Mouse (Mus musculus) hematopoietic multipotent progenitor cell, adult 10-12 weeks (in vitro differentiated cells): Measurements from ENCODE around the gene Flywch2. TPM values are rescaled to one million over a fixed set of nuclear protein-coding genes. Genes with fewer than 3 reads are reported as not detected.

Source experiments
- polyA plus RNA-seq: library from polyadenylated mRNA; stranded (reverse); fragments of >175 nt; gene quantifications from 2 replicates; pipeline ENCODE4 v1.2.3, GENCODE M21; 2012; ENCODE audit warnings: low replicate concordance

Flywch2 gene
- 2.9 and 5.6 TPM in 2 replicates for polyA plus RNA-seq

DNA sequence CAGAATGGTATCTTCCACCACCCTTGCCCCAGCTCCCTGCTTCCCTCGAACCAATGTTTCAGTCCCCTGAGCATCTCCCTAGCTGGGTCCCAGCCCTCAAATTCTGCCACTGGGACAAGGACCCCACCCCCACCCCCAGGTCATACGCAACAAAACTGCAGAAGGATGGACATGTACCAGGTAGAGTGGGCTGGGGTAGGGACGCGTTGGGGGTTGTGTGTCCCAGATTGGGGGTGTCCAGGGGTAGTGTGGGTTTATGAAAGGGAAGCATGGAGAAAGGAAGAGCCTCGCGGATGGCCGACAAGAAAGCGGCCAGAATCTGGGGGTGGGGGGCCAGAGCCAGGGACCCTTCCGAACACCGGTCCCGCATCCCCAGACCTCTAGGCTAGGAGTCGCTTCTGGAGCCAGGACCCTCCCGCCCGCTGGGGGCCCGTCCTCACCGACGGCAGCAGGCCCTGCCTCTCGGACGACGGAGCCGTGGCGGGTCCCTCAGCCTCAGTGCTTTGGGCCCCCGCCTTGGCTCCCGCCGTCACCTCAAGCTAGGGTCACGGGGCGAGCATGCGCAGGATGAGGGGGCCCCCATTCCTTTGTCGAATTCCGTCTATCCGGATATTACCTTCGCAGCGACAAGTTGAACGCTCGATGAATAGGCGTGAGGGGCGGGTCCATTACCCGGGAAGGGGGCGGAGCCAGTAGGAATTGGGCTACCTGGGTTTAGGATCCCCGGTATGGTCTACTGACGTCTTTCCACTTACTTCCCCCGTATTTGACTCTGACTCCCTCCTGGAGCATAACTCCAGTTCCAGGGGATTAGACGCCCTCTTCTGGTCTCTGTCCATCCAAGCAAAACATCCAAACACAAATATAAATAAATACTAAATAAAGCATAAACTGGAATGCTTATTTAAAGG lies at the start of gene Flywch2:
TSS of gene Flywch2 (minus strand) at position 521 of the 911 bp plus-strand sequence.

DNA sequence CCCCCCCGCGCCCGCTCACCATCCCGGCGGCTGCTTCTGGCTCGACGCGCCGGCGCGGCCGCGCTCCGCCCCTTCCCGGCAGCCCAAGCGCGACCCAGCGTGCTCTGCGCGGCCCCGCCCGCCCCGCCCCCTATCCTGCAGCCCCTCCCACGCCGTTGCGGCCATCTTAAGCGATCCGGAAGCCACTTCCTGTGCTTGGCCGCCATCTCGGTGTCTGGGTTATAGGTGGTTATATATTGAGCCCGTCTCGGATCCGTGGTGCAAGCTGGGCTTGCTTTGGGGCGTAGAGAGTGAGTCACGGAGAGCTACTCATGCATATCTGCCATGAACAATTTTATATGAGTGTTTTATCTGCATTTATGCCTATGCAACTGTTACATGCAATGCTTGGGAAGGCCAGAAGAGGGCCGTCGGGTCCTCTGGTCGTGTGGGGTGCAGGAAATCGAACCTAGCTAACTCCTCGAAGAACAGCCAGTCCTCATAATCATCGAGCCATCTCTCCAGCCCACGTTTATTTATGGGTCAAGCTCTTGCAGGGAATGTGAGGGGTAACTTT lies 43.3 kb upstream of the Flywch2 start, which contains the start of gene Elob:
TSS of gene Elob (minus strand) at position 73 of the 556 bp plus-strand sequence.

DNA sequence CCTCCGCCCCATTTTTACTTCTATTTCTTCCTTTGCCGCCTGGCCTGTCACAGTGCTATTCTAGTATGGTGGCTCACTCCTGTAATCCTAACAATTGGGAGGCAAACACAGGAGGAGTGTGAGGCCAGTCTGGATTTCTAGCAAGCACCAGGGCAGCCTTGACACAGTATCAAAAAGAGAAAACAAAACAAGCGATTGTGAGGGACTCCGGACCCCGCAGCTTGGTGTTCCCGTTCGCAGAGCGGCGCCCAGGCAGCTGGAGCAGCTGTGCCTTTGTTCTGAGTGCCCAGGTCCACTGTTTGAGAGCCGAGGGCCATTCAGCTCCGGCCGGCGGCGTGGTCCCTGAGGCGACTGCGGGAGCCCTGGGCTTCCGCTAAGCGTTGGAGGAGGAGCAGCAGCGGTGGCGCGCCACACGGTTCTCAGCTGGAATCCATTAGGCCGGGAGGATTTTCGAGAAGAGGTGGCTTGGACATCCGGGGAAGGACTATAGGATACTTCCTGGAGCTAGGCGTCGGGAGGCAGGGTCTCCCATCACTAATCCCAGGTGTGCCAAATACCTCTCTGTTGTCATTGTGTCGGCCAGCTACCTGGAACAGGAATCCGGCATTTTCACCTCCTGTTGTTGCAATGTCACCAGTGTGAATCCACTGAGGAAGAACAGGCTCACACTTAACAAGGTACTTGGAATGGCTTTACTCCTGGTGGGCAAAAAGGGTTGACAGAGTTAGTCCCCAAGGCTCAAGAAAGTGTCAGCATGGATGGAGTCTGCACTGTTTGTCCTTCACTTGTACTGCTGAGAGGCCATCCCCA lies 4.6 kb upstream of the Flywch2 start, which contains the start of gene Srrm2:
TSS of gene Srrm2 (plus strand) at position 264 of the 810 bp plus-strand sequence.

DNA sequence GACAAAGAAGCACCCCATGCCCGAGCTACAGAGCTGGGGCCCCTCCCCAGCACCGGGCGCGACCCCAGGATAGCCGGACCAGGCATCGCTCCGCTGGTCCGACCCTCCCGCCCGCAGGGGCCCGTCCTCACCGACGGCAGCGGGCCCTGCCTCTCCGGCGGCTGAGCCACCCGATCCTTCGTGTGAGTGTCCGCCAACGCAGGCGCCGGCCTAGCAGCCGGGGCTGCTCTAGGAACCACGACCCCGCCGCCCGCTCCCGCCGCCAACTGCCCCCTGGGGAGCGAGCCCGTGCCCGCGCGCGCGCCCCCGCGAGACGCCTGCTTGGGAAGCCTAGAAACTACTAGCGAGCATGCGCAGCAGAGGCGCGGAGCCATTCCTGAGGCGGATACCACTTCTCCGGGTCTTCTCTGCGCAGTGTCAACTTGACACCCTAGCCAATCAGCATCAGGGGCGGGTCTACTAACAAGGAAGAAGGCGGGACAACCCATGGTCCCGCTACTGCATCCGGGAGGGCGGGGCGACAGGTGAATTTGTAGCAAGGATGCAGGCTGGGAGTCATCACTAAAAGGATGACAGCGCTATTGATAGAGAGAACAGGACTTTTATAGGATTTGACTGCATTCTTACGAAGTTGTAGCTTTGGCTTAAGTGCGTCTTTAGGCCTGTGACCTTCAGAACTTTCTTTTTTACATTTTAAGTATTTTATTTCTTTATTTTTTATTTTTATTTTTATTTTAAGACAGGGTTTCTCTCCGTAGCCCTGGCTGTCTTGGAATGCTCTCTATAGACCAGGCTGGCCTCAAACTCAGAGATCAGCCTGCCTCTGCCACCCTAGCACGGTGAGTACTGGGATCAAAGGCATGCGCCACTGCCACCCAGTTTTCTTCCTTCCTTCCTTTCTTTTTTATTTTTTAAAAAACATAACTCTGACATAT lies 14.3 kb downstream of the Flywch2 start, which contains the start of gene Flywch1:
TSS of gene Flywch1 (minus strand) at position 319 of the 935 bp plus-strand sequence.

DNA sequence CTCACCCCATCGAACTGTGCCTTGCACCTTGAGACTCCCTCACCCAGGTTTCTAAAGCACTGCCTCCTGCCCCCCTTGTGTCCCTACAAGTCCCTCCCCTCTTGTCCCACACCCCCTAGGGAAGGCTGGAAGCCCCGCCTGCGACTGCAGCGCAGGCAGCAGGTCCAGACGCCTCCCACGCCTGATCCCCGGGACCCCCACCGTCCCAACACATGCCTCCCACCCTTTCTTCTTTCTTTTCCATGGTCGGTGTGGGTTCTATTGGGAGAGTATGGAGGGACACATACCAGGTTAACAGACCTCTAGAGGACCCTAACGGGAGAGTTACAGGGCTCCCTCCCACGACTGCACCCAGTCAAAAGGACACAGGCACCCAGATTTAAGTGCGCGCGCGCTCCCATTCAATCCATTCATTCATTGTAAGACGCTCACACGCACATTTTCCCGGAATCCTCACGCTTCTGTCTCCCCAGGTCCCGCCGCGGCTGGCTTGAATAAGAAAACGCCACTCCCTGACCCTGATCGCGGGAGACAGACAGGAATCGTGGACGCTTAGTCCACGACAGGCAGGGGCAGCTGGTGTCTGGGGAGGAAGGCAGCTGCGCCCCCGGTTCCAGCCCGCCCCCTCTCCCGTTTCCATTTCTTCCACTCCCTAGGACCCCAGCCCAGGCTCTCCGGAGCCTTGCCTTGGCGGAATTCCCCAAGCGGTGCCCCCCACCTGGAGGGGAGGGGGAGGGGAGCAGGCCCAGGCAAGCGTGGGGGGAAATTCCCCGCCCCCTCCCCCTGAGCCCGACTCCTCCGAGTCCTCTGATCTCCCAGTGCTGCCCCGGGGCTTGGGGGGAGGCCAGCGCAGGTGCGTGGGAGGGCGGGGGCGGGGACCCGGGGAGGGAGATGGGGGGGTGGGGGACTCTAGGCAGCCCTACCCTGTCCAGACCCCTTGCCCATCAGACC lies 40.3 kb downstream of the Flywch2 start, which contains the start of gene Kremen2:
TSS of gene Kremen2 (minus strand) at position 533 of the 951 bp plus-strand sequence.

DNA sequence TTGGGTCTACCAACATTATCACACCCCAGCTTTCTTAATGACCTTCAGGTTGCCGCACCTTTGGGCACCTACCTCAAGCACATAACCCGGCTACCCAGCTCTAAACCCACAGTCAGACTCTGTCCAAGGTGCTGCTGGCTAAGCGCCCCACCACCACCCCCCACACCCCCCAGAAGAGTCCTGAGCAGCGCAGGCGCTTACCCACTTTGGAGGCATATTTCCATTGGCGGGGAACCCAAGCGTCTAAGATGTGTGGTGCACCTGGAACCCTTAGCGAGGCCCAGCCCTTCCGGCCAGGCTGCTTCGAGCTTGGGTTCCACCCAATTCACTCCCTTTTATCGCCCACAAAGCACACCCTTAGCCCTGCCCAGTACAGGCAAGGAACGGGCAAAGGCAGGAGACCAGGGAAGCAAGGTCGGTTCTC lies 45.3 kb downstream of the Flywch2 start, which contains the start of gene Paqr4:
TSS of gene Paqr4 (minus strand) at position 270 of the 424 bp plus-strand sequence.

Other genes with a start within 250 kb of the Flywch2 start
- gene Zfp213, start 221.8 kb downstream of the Flywch2 start, polyA plus RNA-seq, result 13.9 and 35.3 TPM in 2 replicates
- gene Zfp13, start 186.6 kb downstream of the Flywch2 start, polyA plus RNA-seq, result 0.14 and 0.28 TPM in 2 replicates
- gene Zscan10, start 185.2 kb downstream of the Flywch2 start, polyA plus RNA-seq, result not detected in 2 replicates
- gene Mmp25, start 140.8 kb downstream of the Flywch2 start, polyA plus RNA-seq, result 6.0 and 11.0 TPM in 2 replicates
- 0.13 and 0.51 TPM in 2 replicates for gene Bicdl2, start 125.6 kb downstream of the Flywch2 start, polyA plus RNA-seq
- gene Hcfc1r1, start 112.5 kb downstream of the Flywch2 start, polyA plus RNA-seq, result 312 and 318 TPM in 2 replicates
- gene Thoc6, start 112.2 kb downstream of the Flywch2 start, polyA plus RNA-seq, result 35.4 and 57.0 TPM in 2 replicates
- 5.3 and 7.1 TPM in 2 replicates for gene Tnfrsf12a, start 108.6 kb downstream of the Flywch2 start, polyA plus RNA-seq
- gene Cldn6, start 106.8 kb downstream of the Flywch2 start, polyA plus RNA-seq, result not detected in 2 replicates
- not detected in 2 replicates for gene Cldn9, start 102.1 kb downstream of the Flywch2 start, polyA plus RNA-seq
- gene 1520401A03Rik, start 63.3 kb downstream of the Flywch2 start, polyA plus RNA-seq, result not detected in 2 replicates
- gene Pkmyt1, start 59.7 kb downstream of the Flywch2 start, polyA plus RNA-seq, result 73.1 and 119 TPM in 2 replicates
- 3.4 and 7.7 TPM in 2 replicates for gene Paqr4, start 45.2 kb downstream of the Flywch2 start, polyA plus RNA-seq
- 0.36 and 1.4 TPM in 2 replicates for gene Kremen2, start 40.2 kb downstream of the Flywch2 start, polyA plus RNA-seq
- 45.9 and 68.9 TPM in 2 replicates for gene Flywch1, start 14.5 kb downstream of the Flywch2 start, polyA plus RNA-seq
- gene Srrm2, start 4.5 kb upstream of the Flywch2 start, polyA plus RNA-seq, result 277 and 500 TPM in 2 replicates
- 50.9 and 630 TPM in 2 replicates for gene Elob, start 43.1 kb upstream of the Flywch2 start, polyA plus RNA-seq
- 0.54 and 1.6 TPM in 2 replicates for gene Prss33, start 50.0 kb upstream of the Flywch2 start, polyA plus RNA-seq
- 0.10 TPM in 1 of 2 replicates, not detected in the other for gene Prss32, start 57.8 kb upstream of the Flywch2 start, polyA plus RNA-seq
- 2.9 and 3.0 TPM in 2 replicates for gene Prss41, start 58.1 kb upstream of the Flywch2 start, polyA plus RNA-seq
- 0.15 TPM in 1 of 2 replicates, not detected in the other for gene Prss21, start 82.0 kb upstream of the Flywch2 start, polyA plus RNA-seq
- not detected in 2 replicates for gene Dcpp1, start 94.8 kb upstream of the Flywch2 start, polyA plus RNA-seq
- gene Dcpp2, start 94.8 kb upstream of the Flywch2 start, polyA plus RNA-seq, result not detected in 2 replicates
- not detected in 2 replicates for gene Dcpp3, start 131.4 kb upstream of the Flywch2 start, polyA plus RNA-seq
- not detected in 2 replicates for gene Sbp, start 155.6 kb upstream of the Flywch2 start, polyA plus RNA-seq
- not detected in 2 replicates for gene Sbpl, start 169.2 kb upstream of the Flywch2 start, polyA plus RNA-seq
- gene Prss30, start 194.5 kb upstream of the Flywch2 start, polyA plus RNA-seq, result 0.91 and 1.5 TPM in 2 replicates
- gene Prss22, start 212.0 kb upstream of the Flywch2 start, polyA plus RNA-seq, result 0.17 TPM in 1 of 2 replicates, not detected in the other